Mouse (Mus musculus) T-helper 17 cell (primary cell): ENCODE measurements at regions not wholly inside any gene's neighbourhood (a gene's known extent, or its start where the extent isn't known, plus 50 kb on each side); places are given as distances from the start of the nearest gene placed in this dataset.
"Not testable (repeated sequence)": the region's sequence is repeated elsewhere in the genome, so short reads cannot be mapped to it uniquely, and the experiment has no call there.

Experiments used
- in situ Hi-C, 2 experiments: fragments of 300-600 bp; cut with MboI, MseI; formaldehyde crosslinking; loops; 1 replicate in 1 of 2; 2 replicates in 1 of 2; pipeline ENCODE4 v1.15.1; 2025; ENCODE audit warnings: high pct_unique_total_duplicates in 2 of 2

- in situ Hi-C loops: loop anchor here in 1 of 2 experiments (10.0 kb wide), 1 partner anchor 240 kb away; no protein-coding TSS in a partner anchor
Measured at GRCm38 (mm10) chr19:35034408-35034807, 112.2 kb downstream of the Kif20b start.

- in situ Hi-C loops: no loop called here
Measured at GRCm38 (mm10) chr19:35045576-35045975, 123.4 kb downstream of the Kif20b start.

- in situ Hi-C loops: no loop called here
Measured at GRCm38 (mm10) chr19:35066352-35066935, 144.3 kb downstream of the Kif20b start.

GRCm38 (mm10) chr19:35081126-35081525 is 159.0 kb downstream of the Kif20b start:
- in situ Hi-C loops: loop anchor here in 1 of 2 experiments (10.0 kb wide), 1 partner anchor 194 kb away; no protein-coding TSS in a partner anchor

GRCm38 (mm10) chr19:35101244-35101643 is 179.1 kb downstream of the Kif20b start:
- in situ Hi-C loops: no loop called here

- in situ Hi-C loops: loop anchor here in 1 of 2 experiments (10.0 kb wide), 1 partner anchor 270 kb away; no protein-coding TSS in a partner anchor
Measured at GRCm38 (mm10) chr19:35114313-35114712, 192.2 kb downstream of the Kif20b start.

- in situ Hi-C loops: loop anchor here (5.0 to 10.0 kb wide), 4 partner anchors 448 to 1210 kb away; partner anchors contain the start of gene Rpp30 (in 1 of the 2)
Measured at GRCm38 (mm10) chr19:35125278-35125677, 203.1 kb downstream of the Kif20b start.

GRCm38 (mm10) chr19:35126594-35127051 is 204.5 kb downstream of the Kif20b start:
- in situ Hi-C loops: loop anchor here (5.0 to 10.0 kb wide), 4 partner anchors 449 to 1208 kb away; partner anchors contain the start of gene Rpp30 (in 1 of the 2)

- in situ Hi-C loops: loop anchor here (5.0 to 10.0 kb wide), 4 partner anchors 451 to 1207 kb away; partner anchors contain the start of gene Rpp30 (in 1 of the 2)
Measured at GRCm38 (mm10) chr19:35128104-35128503, 205.9 kb downstream of the Kif20b start.

GRCm38 (mm10) chr19:35143131-35143530 is 221.0 kb downstream of the Kif20b start:
- in situ Hi-C loops: no loop called here

GRCm38 (mm10) chr19:35143781-35144180 is 221.6 kb downstream of the Kif20b start:
- in situ Hi-C loops: no loop called here

- in situ Hi-C loops: not testable (repeated sequence)
Measured at GRCm38 (mm10) chr19:35149476-35149875, 227.3 kb downstream of the Kif20b start.

GRCm38 (mm10) chr19:35150780-35151725 is 228.9 kb downstream of the Kif20b start:
- in situ Hi-C loops: loop anchor here in 1 of 2 experiments (5.0 kb wide), 1 partner anchor 54 kb away; no protein-coding TSS in a partner anchor

GRCm38 (mm10) chr19:35151841-35152240 is 229.7 kb downstream of the Kif20b start:
- in situ Hi-C loops: loop anchor here in 1 of 2 experiments (5.0 kb wide), 1 partner anchor 55 kb away; no protein-coding TSS in a partner anchor

GRCm38 (mm10) chr19:35157849-35158248 is 235.7 kb downstream of the Kif20b start:
- in situ Hi-C loops: no loop called here

- in situ Hi-C loops: no loop called here
Measured at GRCm38 (mm10) chr19:35164727-35165126, 242.6 kb downstream of the Kif20b start.

- in situ Hi-C loops: loop anchor here in 1 of 2 experiments (10.0 kb wide), 1 partner anchor 1974 kb away; no protein-coding TSS in a partner anchor
Measured at GRCm38 (mm10) chr19:35170554-35170953, 248.4 kb downstream of the Kif20b start.

- in situ Hi-C loops: no loop called here
Measured at GRCm38 (mm10) chr19:35180102-35180501, 257.9 kb downstream of the Kif20b start.

- in situ Hi-C loops: no loop called here
Measured at GRCm38 (mm10) chr19:35205557-35206239, 283.5 kb downstream of the Kif20b start.

- in situ Hi-C loops: no loop called here
Measured at GRCm38 (mm10) chr19:35244188-35244587, 322.0 kb downstream of the Kif20b start.

GRCm38 (mm10) chr19:35247531-35247930 is 325.4 kb downstream of the Kif20b start:
- in situ Hi-C loops: no loop called here
